Mouse (Mus musculus) heart, adult 2 months (tissue): ENCODE results near the gene Fndc11. TPM values are rescaled to one million over a fixed set of nuclear protein-coding genes. Genes with fewer than 3 reads are reported as not detected.

Source experiments
- DNase-seq, 2 experiments: peaks; one replicate each; pipeline ENCODE4 v3.0.0; 2021
- H3K27ac ChIP-seq: fragments of 200-600 bp; 2 replicates; pipeline ENCODE4 v1.8.1; 2022
- H3K27me3 ChIP-seq: fragments of 200-500 bp; 2 replicates; pipeline ENCODE4 v1.6.1; 2012; ENCODE audit warnings: mild to moderate bottlenecking, low read length, inconsistent platforms, mixed read lengths; ENCODE audit not compliant: control insufficient read depth, insufficient read depth
- H3K36me3 ChIP-seq: fragments of 200-500 bp; 2 replicates; pipeline ENCODE4 v1.6.1; 2012; ENCODE audit warnings: low read length, inconsistent platforms; ENCODE audit not compliant: control insufficient read depth, insufficient read depth
- H3K4me1 ChIP-seq: fragments of 200-500 bp; 2 replicates; pipeline ENCODE4 v1.6.1; 2011; ENCODE audit warnings: low read length; ENCODE audit not compliant: control insufficient read depth, insufficient read depth
- H3K4me3 ChIP-seq: fragments of 200-600 bp; 2 replicates; pipeline ENCODE4 v1.8.1; 2022
- H3K79me2 ChIP-seq: fragments of 200-500 bp; replicated peaks from 2 replicates; pipeline ENCODE4 v1.6.1; 2012; ENCODE audit warnings: mild to moderate bottlenecking, inconsistent platforms, low read length, moderate library complexity, mixed read lengths; ENCODE audit not compliant: control insufficient read depth, insufficient read depth
- H3K9ac ChIP-seq: fragments of 200-500 bp; 2 replicates; pipeline ENCODE4 v1.6.1; 2012; ENCODE audit warnings: low read depth, mild to moderate bottlenecking, control low read depth, inconsistent platforms, low read length, mixed read lengths
- CTCF ChIP-seq: fragments of 200-600 bp; IDR thresholded peaks from 2 replicates; pipeline ENCODE4 v1.8.1; 2022; ENCODE audit warnings: antibody characterized with exemption, mild to moderate bottlenecking, moderate library complexity
- EP300 ChIP-seq: fragments of 200-500 bp; IDR thresholded peaks from 2 replicates; pipeline ENCODE4 v1.6.1; 2011; ENCODE audit warnings: low read depth, low read length, control low read depth; ENCODE audit not compliant: insufficient read depth
- POLR2A ChIP-seq: fragments of 200-500 bp; IDR thresholded peaks from 2 replicates; pipeline ENCODE4 v1.6.1; 2011; ENCODE audit warnings: mild to moderate bottlenecking, low read depth, low read length, control low read depth; ENCODE audit not compliant: insufficient read depth
- WGBS: fragments of 180-500 bp; shearing (Covaris S2); methylation state at CpG from one replicate; pipeline ENCODE4 v1.1.7; 2018; 5-methylcytosine and 5-hydroxymethylcytosine counted together
- intact Hi-C: fragments of 180-260 bp; cut with DNase I; formaldehyde crosslinking; loops from one replicate; pipeline ENCODE4 v1.15.1; 2025
- polyA plus RNA-seq: library from polyadenylated mRNA; depleted of rRNA; stranded (reverse); fragments of >200 nt; gene quantifications from 2 replicates; pipeline ENCODE4 v1.2.3, GENCODE M21; 2012
- total RNA-seq, 2 experiments: library from RNA; stranded (reverse); gene quantifications; 2 replicates each; pipeline ENCODE4 v1.2.3; 2021

Gene Fndc11
- total and polyA plus RNA-seq, 3 experiments = 0.43 TPM; not detected in 2

DNA sequence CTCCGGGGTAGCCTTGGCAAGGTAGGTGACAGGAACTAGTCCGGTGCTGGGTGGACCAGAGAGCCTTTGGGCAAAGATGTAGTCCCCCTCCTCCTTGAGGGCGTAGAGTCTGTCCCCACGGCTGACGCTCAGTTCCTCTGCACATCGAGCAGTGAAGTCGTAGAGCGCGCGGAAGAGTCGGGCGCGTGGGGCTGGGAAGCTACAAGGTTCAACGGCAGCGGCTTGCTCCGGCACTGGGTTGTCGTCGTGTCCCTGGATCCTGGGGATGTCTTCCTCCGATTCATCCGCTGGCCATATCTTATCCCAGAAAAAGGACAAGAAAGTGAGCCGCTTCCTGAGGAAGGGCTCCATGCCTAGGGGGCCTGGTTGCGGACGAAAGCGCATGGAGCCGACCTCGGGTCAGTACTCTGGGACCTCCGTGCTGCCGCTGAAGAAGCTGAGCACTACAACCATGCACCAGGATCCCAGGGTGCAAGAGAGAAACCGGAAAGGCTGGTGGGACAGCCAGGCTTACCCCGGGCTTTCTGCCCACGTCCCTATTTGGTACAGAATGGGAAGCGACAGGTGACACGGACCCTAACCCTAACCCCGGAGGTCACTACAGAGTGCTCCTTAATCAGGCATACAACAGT is 7.3 kb upstream of the Fndc11 start:
- TF ChIP-seq POLR2A (no peak), CTCF (no peak), EP300 (no peak)
- no peaks in the 10 kb centered on the region for H3K79me2 ChIP-seq
- peak overlapping the region; percentile 51 for H3K4me3 ChIP-seq
- H3K36me3 ChIP-seq = no peaks in the 10 kb centered on the region
- intact Hi-C loops = no loop called here
- peak overlapping the region; percentile 32 for H3K27ac ChIP-seq
- no peaks in the 10 kb centered on the region for H3K4me1 ChIP-seq
- WGBS = 3% methylated on average over 34 of the region's 34 CpGs
- DNase-seq = no peak
- H3K9ac ChIP-seq = peak overlapping the region; percentile 50
- H3K27me3 ChIP-seq = peaks cover 3% of the 10 kb centered on the region; the same call in 1 of the 2 replicates

DNA sequence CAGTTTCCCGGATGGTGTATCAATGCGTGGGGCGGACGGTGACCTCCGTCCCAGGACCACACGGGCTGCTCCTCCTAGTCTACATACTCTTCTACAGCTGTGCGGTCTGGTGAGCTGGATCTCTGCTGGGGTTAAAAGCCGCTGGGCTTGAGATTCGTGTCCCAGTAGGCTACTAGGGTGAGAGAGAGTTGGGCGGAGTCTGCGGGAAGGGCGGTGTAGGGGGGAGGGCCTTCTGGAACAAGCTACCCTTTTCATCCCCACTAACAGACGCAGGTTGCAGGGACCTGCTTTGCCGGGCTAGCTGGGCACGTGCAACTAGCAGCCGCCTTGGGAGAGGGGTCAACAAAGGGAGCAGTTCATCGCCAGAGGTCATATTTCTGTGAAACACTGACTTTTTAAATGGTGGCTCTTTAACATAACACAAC is 6.8 kb upstream of the Fndc11 start, which contains the start of gene Srms:
Gene Srms (minus strand): TSS at position 165 of the 425 bp plus-strand sequence.
- Histone ChIP-seq H3K27me3 (peaks cover 3% of the 10 kb centered on the region; the same call in 1 of the 2 replicates), H3K36me3 (no peaks in the 10 kb centered on the region), H3K79me2 (no peaks in the 10 kb centered on the region), H3K4me1 (no peaks in the 10 kb centered on the region), H3K27ac (peak within 1 kb of the TSS; percentile 32), H3K9ac (peak within 1 kb of the TSS; percentile 50), H3K4me3 (peak within 1 kb of the TSS; percentile 51)
- WGBS = 3% methylated on average over 17 of the region's 17 CpGs
- no peak for TF ChIP-seq EP300
- TF ChIP-seq CTCF = no peak
- no peak for TF ChIP-seq POLR2A
- intact Hi-C loops = no loop called here
- peak; percentile 53 to 60 for DNase-seq

GRCm38 (mm10) chr2:181216037-181216436 is 3.8 kb upstream of the Fndc11 start:
- intact Hi-C loops = no loop called here
- H3K27me3 ChIP-seq = peaks cover 3% of the 10 kb centered on the region; the same call in 1 of the 2 replicates
- H3K4me3 ChIP-seq = no peak overlapping the region
- H3K27ac ChIP-seq = no peak overlapping the region
- TF ChIP-seq CTCF = no peak
- TF ChIP-seq POLR2A = no peak
- no peak for TF ChIP-seq EP300
- peaks cover 4% of the 10 kb centered on the region for H3K4me1 ChIP-seq
- no peak for DNase-seq
- 93% methylated on average over 6 of the region's 6 CpGs for WGBS
- no peak overlapping the region for H3K9ac ChIP-seq
- H3K79me2 ChIP-seq = no peaks in the 10 kb centered on the region
- H3K36me3 ChIP-seq = no peaks in the 10 kb centered on the region

GRCm38 (mm10) chr2:181218881-181219485 is 830 bp upstream of the Fndc11 start:
- Histone ChIP-seq H3K27ac (peak overlapping the region; percentile 69), H3K9ac (no peak overlapping the region), H3K27me3 (no peaks in the 10 kb centered on the region), H3K36me3 (no peaks in the 10 kb centered on the region), H3K4me3 (no peak overlapping the region; the same call in 1 of the 2 replicates), H3K79me2 (no peaks in the 10 kb centered on the region), H3K4me1 (peaks cover 4% of the 10 kb centered on the region)
- DNase-seq = no peak
- WGBS = 51% methylated on average over 5 of the region's 5 CpGs
- TF ChIP-seq EP300 = no peak
- TF ChIP-seq POLR2A = no peak
- intact Hi-C loops = loop anchor here (2.0 kb wide), 1 partner anchor 30 kb away; no protein-coding TSS in a partner anchor

- DNase-seq = no peak
- no peak for TF ChIP-seq POLR2A
- TF ChIP-seq EP300 = no peak
- no peak for TF ChIP-seq CTCF
- no peak overlapping the region for H3K4me3 ChIP-seq
- WGBS = 33% methylated on average over 2 of the region's 2 CpGs
- intact Hi-C loops = no loop called here
- no peak overlapping the region for H3K9ac ChIP-seq
- H3K27ac ChIP-seq = peak overlapping the region; percentile 69
- H3K27me3 ChIP-seq = no peaks in the 10 kb centered on the region
- H3K4me1 ChIP-seq = peaks cover 4% of the 10 kb centered on the region
- no peaks in the 10 kb centered on the region for H3K36me3 ChIP-seq
- no peaks in the 10 kb centered on the region for H3K79me2 ChIP-seq
These were observed 548 bp downstream of the Fndc11 start for GRCm38 (mm10) chr2:181220361-181220760.

GRCm38 (mm10) chr2:181224994-181225393 is 5.2 kb downstream of the Fndc11 start:
- TF ChIP-seq POLR2A (no peak), CTCF (no peak), EP300 (no peak)
- H3K27me3 ChIP-seq = no peaks in the 10 kb centered on the region
- no peak overlapping the region for H3K4me3 ChIP-seq
- peaks cover 5% of the 10 kb centered on the region for H3K4me1 ChIP-seq
- peaks cover 5% of the 10 kb centered on the region; the same call in 1 of the 2 replicates for H3K36me3 ChIP-seq
- H3K27ac ChIP-seq = no peak overlapping the region
- no peak for DNase-seq
- intact Hi-C loops = no loop called here
- no peak overlapping the region for H3K9ac ChIP-seq
- WGBS = 97% methylated on average over 2 of the region's 2 CpGs
- H3K79me2 ChIP-seq = no peaks in the 10 kb centered on the region
